Mouse (Mus musculus) cerebellum, adult 11 months (tissue): ENCODE measurements around the gene Larp6.

Source experiments
- DNase-seq: peaks from one replicate; pipeline ENCODE4 v3.0.0; 2022

The Larp6 gene

GRCm38 (mm10) chr9:60715828-60716227 lies 3.0 kb downstream of the Larp6 start:
- no peak for DNase-seq

GRCm38 (mm10) chr9:60718284-60718683 lies 5.5 kb downstream of the Larp6 start:
- peak; percentile 40 for DNase-seq

GRCm38 (mm10) chr9:60719687-60720086 lies 6.9 kb downstream of the Larp6 start:
- no peak for DNase-seq

- no peak for DNase-seq
Measured at GRCm38 (mm10) chr9:60724968-60725367, 12.2 kb downstream of the Larp6 start.

GRCm38 (mm10) chr9:60734321-60734720 lies 21.5 kb downstream of the Larp6 start:
- DNase-seq = no peak

GRCm38 (mm10) chr9:60739126-60739525 lies 26.3 kb downstream of the Larp6 start:
- no peak for DNase-seq

- DNase-seq = no peak
Measured at GRCm38 (mm10) chr9:60741436-60741835, 28.6 kb downstream of the Larp6 start.

GRCm38 (mm10) chr9:60742516-60742915 lies 29.7 kb downstream of the Larp6 start:
- DNase-seq = peak; percentile 58

GRCm38 (mm10) chr9:60743180-60743900 lies 30.6 kb downstream of the Larp6 start:
- peak; percentile 23 for DNase-seq

- peak; percentile 61 for DNase-seq
Measured at GRCm38 (mm10) chr9:60744171-60744969, 31.6 kb downstream of the Larp6 start.

GRCm38 (mm10) chr9:60744971-60745370 lies 32.2 kb downstream of the Larp6 start:
- DNase-seq = no peak

- DNase-seq = no peak
Measured at GRCm38 (mm10) chr9:60746561-60746960, 33.8 kb downstream of the Larp6 start.

- no peak for DNase-seq
Measured at GRCm38 (mm10) chr9:60747672-60748071, 34.9 kb downstream of the Larp6 start.

GRCm38 (mm10) chr9:60748191-60748590 lies 35.4 kb downstream of the Larp6 start:
- no peak for DNase-seq

- DNase-seq = no peak
Measured at GRCm38 (mm10) chr9:60749105-60749504, 36.3 kb downstream of the Larp6 start.

- DNase-seq = no peak
Measured at GRCm38 (mm10) chr9:60751098-60751497, 38.3 kb downstream of the Larp6 start.

GRCm38 (mm10) chr9:60751971-60752370 lies 39.2 kb downstream of the Larp6 start:
- DNase-seq = no peak

- no peak for DNase-seq
Measured at GRCm38 (mm10) chr9:60752636-60753035, 39.8 kb downstream of the Larp6 start.

GRCm38 (mm10) chr9:60756258-60756657 lies 43.5 kb downstream of the Larp6 start:
- DNase-seq = peak; percentile 34

GRCm38 (mm10) chr9:60756866-60757740 lies 44.3 kb downstream of the Larp6 start:
- no peak for DNase-seq

GRCm38 (mm10) chr9:60757817-60758216 lies 45.0 kb downstream of the Larp6 start:
- DNase-seq = no peak

- no peak for DNase-seq
Measured at GRCm38 (mm10) chr9:60759436-60760007, 46.7 kb downstream of the Larp6 start.

- DNase-seq = no peak
Measured at GRCm38 (mm10) chr9:60765181-60765580, 52.4 kb downstream of the Larp6 start.
